Mouse (Mus musculus) adrenal gland, adult 18-20 months (tissue): ENCODE results near the gene Farsb. TPM values are rescaled to one million over a fixed set of nuclear protein-coding genes. Genes with fewer than 3 reads are reported as not detected.
"Not testable (repeated sequence)": the region's sequence is repeated elsewhere in the genome, so short reads cannot be mapped to it uniquely, and the experiment has no call there.

ENCODE experiments used
- DNase-seq, 2 experiments: peaks; one replicate each; pipeline ENCODE4 v3.0.0; 2021 to 2022; ENCODE audit warnings: low spot score in 2 of 2
- long read RNA-seq, 2 experiments: library from polyadenylated mRNA; stranded (forward); transcript quantifications; one replicate each; pipeline ENCODE4 v2.0.0; 2021
- total RNA-seq, 2 experiments: library from RNA; stranded (reverse); gene quantifications; 1 replicate in 1 of 2; 2 replicates in 1 of 2; pipeline ENCODE4 v1.2.3; 2021

Gene Farsb
- 10 to 100 TPM; 67.2 to 72.7 TPM for total RNA-seq
- long read RNA-seq, experiment 1, transcript Farsb-201 (17 exons, 1,951 nt): major isoform, 35 of 39 reads
- long read RNA-seq, experiment 1, partial matches to known transcripts: 1 of 39 reads
- long read RNA-seq, experiment 1, other reads (novel, unspliced or antisense): 2 of 39 reads
- long read RNA-seq, experiment 2, transcript Farsb-201 (17 exons, 1,951 nt): major isoform, 111 of 147 reads
- long read RNA-seq, experiment 2, transcript Farsb-204 (17 exons, 1,801 nt): minor isoform, 10 of 147 reads
- long read RNA-seq, experiment 2, partial matches to known transcripts: 13 of 147 reads
- long read RNA-seq, experiment 2, other reads (novel, unspliced or antisense): 10 of 147 reads

DNA sequence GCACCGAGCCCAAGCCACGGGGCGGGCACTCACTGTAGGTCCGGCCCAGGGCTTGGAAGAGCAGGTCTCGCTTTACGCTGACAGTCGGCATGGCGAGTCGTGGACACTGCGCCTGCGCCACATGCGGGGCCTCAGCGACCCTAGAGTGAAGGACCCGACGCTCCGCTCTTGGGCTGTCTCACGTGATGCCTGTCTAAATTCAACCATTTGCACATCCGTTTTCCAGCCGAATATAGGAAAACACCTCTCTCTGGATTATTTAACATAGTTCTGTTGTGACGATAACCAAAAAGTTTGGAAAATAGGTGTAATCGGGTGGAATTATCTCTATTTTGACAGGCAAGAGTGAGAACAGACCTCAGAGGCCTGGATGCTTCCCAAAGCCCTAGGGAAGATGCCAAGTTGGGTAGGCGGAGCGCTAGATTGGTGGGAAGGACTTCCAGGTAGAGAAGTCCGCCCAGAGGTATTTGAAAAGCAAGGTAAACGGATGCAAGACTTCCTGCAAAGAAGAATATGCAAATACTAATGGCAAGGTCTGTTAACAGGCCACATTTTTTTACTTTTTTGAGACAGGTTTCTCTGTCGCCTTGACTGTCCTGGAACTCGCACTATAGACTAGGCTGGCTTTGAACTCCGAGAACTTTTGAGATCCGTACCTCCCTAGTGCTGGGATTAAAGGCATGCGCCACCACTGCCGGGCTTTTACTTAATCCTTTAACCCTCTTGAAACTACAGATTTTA is at the start of gene Farsb:
Gene Farsb, minus strand, starts transcription at position 146 of the 741 bp plus-strand sequence.
- peak; percentile 81 to 85 for DNase-seq

DNA sequence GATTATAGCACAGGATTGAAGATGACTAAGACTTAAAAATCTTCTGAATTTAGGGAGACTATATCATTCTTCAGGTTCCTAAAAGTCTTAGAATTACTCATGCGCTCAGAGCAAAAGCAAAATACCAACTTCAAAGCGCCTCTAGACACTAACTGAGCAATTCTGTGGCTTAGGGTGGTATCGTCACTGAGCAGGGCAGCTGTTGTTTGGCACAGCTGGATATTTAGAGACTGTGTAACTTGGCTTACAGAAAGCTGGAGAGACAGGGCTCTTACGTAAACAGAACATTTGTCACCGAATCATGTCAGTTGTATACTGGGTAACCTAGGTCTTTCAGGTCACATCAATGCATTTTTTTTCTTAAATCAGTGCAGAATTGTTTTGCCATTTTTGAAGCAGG is 49.7 kb upstream of the Farsb start:
- DNase-seq: no peak

DNA sequence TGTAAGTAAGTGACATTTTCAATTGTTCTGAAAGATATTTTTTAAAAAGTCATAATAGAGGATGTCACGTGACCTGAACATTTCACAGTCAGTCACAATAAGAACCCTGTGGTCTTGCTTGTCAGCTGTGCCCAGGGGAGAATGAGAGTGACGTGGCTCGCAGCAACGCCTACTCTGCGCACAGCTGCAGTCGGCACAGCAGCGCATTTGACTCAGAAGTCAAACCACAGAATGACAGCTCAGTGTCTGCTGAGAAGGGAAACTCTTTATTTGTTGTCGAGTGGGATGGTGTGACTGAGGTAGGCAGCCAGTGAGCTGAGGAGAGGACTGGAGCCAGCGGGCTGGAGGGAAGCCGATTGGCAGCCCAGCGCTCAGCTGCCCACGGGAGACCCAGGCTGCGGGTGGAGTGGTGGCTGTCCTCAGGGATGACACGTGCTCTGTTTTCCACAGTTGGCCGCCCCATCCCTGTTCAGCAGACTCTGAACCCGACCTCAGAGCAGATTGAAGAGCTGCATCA is 48.9 kb upstream of the Farsb start:
- peak; percentile 16 to 45 for DNase-seq

DNA sequence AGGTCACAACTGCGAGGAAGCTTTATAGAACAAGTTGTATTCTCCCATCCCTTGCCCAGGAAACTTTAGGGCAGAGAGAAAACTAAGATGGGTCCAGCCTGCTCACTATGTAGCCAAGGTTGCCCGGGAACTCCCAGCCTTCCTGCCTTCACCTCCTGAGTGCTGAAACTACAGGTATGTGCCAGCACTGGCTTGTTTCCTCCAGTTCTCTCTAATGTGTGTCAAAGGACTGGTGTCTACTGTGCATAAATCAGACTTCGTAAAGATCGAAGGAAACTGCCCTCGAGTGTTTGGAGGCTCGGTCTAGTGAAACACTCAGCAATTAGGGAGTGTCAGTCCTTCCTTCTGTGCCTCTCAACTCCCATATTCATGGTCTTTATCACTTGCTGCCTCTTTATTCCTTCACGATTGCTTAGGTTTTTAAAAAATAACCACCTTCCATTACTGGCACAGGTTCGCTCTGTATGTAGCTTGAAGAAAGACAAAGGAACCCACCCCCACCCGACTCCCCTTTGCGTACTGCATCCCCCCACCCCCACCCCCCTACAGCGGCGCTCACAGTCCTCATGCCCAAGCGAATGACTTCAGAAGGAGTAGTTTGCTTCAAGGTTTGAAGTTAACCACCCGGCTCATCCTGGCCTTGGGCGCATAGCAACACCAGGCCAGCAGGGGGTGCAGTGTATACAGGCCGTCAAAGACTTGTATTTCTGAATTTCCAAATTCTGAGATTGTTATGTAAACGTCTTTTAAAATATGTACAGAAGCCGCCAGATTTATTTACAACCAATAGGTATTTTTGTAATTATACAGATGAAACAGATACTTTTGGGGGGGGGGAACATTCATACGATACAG is 47.8 kb upstream of the Farsb start:
- peak; percentile 73 to 82 for DNase-seq

DNA sequence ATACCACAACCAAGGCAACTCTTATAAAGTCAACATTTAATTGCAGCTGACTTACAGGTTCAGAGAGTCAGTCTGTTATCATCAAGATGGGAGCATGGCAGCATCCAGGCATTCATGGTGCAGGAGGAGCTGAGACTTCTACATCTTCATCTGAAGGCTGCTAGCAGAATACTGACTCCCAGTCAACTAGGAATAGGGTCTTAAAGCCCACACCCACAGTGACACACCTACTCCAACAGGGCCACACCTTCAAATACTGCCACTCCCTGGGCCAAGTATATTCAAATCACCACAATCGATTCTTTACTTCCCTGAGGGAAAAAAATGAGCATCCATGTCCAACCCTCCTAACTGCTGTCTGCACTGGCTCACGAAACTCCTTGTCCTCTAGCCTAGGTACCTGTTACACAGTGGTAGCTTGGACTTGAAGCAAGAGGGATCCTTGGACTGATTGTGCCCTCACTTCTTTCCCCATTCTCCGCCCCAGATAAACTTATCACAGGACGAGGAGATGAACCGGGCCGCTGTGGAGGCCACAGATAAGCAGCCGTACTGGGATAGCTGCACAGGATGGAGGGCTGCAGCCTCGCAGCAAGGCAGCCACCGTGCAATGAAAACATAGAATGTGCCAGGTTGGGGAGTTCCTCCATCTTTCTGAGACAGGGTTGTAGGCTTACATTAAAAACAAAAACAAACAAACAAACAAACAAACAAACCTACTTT is 45.9 kb upstream of the Farsb start:
- no peak for DNase-seq

DNA sequence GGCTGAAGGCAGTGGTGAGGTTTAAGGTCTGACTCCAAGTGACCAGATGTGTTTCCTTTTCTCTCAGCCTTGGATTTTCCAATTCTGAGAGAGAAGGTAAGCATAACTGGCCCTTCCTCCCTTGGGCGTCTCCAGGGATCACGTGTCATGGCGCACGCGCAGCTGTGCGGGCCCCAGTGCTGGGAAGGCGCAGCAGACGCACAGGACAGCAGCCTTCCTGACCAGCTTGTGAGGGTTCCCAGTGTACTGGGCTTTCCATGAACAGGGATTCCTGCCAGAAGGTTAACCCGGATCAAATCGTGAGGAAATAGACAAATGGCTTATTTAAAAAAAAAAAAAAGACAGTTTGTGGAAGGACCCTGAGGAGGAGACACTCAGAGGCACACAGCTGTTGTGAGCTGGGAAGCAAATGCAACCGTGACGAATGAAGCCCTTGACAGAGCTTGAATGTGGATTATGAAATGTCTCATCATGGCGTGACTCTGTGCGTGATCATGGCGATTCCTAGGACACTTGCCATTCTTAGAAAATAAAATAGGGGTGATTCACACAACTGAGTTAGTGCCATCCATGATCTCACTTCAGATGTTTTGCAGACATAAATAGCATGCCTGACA is 43.6 kb upstream of the Farsb start:
- no peak for DNase-seq

DNA sequence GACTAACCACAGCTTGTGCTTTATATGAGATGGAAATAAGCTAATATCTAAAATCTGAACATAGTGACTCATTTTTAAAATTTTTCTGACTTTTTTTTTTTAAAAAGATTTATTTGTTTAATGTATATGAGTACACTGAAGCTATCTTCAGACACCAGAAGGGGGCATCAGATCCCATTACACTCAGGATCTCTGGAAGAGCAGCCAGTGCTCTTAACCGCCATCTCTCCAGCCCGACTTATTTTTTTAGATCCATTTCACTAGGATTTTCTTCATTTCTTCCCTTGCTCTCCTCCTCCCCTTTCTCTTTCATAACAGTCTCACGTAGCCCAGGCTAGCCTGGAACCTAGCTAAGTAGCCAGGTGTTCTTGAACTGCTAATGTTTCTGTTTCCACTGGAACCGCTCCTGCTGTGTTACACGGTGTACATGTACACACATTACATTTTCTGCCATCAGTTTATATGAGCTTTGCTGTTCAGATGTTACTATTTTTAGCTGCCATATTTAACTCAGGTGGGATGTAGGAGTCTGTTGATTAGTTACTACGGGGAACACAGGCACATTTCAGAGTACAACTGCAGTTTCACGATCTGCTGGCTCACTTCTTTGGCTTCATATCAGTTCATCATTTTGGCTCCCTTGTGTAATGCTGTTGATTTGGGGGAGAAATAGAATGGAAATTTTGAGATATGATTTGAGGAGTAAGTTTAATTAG is 42.0 kb upstream of the Farsb start:
- DNase-seq: no peak

DNA sequence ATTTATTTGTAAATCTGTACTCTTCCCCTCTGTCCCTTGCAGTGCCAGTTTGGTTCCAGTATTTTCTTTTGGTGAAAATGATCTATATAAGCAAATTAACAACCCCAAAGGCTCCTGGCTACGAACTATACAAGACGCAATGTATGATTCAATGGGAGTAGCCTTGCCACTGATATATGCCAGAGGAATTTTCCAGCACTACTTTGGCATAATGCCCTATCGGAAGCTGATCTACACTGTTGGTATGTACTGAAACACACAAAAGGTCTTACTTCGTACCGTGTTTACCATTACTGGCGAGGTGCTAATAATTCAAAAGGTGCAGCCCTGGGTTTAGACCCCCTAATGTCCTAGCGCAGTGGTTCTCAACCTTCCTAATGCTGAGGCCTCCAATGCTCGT is 40.3 kb upstream of the Farsb start:
- DNase-seq: no peak

DNA sequence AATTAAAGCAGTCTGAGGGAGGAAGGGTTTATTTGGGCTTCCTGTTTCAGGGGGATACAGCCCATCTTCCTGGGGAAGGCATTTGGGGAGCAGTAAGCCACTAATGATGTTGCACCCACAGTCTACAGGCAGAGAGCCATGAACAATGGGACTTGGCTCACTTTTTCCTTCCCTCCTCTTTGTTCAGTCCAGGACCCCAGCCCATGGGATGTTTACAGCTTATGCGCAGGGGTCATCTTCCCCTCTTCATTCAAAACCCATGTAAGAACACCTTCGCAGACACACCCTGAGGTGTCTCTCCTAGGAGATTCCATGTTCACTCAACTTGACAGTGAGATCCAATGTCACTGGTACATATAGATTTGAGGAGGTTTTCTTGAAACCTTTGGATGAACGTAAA is 39.7 kb upstream of the Farsb start:
- no peak for DNase-seq

DNA sequence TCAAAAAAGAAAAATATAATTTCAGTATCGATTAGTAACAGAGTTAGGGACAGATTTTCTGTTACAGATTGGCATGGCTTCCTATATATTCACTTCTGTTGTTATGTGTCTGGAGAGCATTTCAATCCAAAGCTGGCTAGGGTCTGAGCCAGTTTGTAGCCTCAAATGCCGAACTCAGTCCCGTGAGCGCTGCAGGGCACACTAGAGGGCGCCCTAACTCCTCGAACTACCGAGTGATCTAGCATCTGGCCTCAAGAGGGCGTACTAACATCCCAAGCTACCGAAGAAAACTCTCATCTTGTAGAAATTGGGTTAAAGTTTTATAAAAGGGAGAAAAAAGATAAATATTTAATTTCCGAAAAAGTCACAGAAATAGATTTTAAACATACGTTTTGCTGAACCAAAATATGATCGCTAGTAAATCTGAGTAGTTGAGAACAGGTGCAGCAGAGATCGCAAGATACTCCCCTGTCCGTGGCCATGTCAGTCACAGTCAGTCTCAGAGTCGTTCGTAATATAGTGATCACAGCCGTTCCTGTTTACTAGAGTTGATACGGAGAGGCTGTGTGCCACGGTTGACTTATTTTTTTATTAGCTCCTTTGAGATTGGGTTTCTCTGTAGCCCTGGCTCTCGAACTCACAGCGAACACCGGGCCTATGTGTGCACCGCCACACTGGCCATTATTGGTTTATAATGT is 36.6 kb upstream of the Farsb start:
- peak; percentile 58 to 62 for DNase-seq

DNA sequence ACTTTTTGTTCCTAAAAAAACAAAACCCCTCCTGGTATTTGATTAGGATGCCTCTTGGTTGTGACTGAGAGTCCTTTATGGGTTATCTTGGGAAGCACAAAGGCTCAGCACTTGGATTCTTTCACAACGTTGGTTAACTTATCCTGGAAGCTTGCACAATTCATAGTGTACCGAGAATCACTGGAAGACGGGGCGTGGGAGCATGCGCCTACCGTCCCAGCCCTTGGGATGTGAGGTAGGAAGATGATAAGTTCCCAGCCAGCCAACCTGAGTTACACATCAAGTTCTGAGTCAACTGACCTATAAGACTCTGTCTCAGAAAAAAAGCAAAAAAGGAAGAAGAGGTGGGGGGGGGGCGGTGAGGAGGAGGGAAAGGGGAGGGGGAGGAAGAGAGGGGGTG is 30.2 kb upstream of the Farsb start:
- no peak for DNase-seq

DNA sequence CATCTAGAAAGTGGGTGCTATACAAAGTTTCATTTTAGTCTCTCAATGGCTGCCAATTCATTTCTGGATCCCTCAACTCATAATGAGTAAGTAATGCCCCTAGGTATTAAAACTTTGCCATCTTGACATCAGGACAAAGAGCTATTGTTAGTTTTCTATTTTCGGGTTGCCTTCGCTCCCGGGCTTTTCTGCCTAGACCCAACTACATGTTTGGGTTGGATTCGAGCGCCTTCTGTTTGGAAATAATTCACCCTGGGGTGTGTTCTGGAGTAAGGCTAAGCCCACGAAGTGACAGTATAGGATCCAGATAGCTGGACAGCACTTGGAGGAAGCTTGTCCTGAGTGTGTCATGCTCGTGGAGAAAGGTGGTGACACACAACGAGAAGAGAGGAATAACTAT is 24.1 kb upstream of the Farsb start:
- DNase-seq: no peak

DNA sequence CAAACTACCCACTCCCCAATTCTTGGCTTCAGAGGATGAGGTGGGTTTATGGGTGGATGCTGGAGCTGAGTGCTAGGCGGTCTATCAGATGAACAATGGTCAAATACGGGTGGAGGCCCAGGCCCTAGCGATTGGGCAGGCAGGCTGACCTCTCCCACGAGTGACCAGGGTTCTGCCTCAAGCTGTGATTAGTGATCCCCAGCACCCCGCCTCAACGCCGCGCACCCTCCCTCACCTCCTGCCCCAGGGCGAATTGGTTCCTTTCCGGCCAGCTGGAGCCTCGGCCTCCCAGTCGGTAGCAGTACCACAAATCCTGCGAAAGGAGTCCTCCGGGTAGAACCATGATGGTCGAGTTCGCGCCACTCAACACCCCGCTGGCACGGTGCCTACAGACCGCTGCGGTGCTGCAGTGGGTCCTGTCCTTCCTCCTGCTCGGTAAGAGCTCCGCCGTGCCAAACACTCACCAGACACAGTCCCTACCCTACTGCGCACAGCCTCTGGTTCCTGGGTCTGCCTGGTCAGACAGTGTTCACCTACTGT is 23.0 kb upstream of the Farsb start, which contains the start of gene BC035947:
Gene BC035947, minus strand, starts transcription at position 538 of the 540 bp plus-strand sequence.
- DNase-seq: peak in 1 of 2 experiments; percentile 23

DNA sequence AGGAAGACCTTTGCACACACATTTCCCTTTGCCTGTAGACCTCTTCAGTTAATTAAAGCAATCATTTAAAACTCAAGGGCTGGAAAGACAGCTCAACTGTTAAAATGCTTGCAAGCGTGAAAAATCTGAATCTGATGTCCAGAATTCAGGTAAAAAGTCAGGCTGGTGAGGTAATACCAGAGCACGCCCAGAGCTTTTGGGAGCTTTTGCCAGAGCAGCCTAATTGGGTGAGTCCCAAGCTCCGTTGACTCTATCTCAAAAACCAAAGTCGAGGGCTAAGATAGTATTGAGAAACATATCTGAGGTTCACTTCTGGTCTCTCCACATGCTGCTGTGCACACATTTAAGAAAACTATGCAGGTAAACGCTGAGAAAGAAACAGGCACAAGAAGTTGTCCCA is 22.2 kb upstream of the Farsb start, which contains the start of gene Mogat1:
Gene Mogat1, plus strand, starts transcription at position 130 of the 400 bp plus-strand sequence.
- no peak for DNase-seq

DNA sequence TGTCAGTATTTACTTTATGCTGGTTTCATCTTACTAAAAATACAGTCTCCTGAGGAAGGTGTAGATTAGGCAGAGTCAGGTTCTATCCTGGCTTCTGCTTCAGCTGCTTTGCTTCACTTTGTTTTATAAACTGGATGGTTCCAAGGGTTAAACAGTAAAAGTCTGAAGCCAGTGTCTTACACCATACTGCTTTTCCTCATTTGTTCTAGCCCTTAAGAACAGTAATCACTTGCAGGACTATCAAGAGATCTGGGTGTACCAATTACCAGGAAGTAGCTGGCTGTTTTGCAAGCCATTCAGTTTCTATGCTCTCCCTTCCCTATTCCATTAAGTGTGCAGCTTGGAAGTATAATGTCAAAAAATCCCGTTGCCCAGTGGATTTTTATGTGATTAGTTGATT is 18.4 kb upstream of the Farsb start:
- DNase-seq: no peak

DNA sequence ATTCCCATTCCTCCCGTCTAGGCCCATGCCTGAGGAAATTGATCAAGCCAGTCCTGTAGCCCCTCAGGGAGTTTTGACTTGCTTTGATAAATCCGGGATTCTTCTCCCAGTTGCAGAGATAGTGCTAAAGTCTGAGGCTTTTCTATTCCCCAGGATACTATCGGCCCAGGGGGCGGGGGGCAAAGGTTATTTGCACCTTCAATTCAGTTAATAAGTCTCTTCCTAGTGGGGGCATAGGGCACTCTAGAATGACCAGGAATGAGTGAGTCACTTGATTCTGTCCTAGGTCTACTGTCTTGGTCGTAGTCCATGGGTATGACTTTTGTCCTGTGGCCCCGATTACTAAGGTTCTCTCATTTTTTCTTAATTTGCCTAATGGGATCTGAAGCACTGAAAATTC is 13.8 kb upstream of the Farsb start:
- DNase-seq: no peak

DNA sequence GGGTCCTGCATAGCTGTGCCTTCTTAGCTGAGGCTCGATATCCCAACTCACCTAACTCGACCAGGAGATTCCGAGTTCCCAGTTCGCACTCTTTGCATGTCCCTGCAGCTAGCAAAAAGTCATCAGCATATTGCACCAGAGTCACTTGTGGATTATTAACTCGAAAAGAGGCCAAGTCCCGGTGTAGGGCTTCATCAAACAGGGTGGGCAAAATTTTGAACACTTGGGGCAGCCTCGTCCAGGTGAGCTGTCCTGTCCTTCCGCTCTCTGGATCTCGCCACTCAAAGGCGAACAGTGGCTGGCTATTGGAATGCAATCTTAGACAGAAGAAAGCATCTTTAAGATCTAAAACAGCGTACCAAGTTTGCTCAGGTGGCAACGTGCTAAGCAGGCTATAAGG is 13.2 kb upstream of the Farsb start:
- not testable (repeated sequence) for DNase-seq

DNA sequence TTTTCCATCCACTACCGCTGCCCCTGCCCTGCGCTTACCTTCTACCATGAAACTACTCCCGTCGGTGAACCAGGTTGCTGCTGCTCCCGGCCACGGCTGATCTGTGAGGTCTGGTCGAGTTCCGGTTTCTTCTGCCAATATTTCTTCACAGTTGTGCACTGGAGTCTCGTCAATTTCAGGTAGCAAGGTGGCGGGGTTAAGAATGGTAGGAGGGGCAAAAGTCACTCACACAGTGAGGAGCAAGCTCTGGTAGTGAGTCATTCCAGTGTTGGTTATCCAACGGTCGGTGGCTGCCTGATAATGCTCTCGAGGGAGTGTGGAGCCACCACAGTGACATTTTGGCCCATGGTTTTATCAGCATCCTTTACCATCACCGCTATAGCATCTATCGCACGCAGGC is 12.3 kb upstream of the Farsb start:
- no peak for DNase-seq

DNA sequence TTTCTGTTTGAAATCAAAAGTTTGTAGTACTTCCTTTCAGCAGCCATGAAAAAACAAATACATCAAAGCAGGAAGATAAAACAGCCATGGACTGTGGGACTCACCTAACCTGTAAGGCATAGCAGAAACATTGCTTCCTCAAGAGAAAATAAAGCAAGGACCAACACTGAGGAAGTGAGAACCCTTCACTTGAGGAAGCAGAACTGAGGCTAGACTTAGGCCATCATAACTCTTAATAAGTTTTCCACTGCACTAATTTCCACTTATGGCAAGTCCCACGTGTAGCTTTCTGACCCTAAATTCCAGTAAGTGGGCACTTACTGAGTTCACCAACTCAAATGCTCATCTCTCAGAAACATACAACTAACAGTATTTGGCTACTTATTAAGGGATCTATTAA is 1.4 kb upstream of the Farsb start:
- no peak for DNase-seq
